Comparison of ENCODE assay signal across 8 mouse cellular contexts in the genomic region with DNA sequence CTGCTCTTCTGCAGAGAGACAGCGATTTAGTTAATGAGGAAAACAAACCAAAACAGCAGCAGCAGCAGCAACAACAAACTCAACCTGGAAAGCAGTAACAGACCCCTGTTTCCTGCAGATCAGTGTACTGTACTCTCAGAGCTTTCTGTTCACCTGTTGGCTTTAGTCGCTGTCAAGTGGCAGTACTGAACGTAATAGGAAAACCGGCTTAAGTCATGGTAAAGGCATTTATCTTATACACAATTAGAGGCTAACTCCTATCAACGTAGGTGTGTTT. TPM values are rescaled to one million over a fixed set of nuclear protein-coding genes. Genes with fewer than 3 reads are reported as not detected.
DNase-seq lines count a peak whose midpoint lies in the region; ATAC-seq and TF ChIP-seq lines count a peak whose summit lies in the region.

No protein-coding gene starts in this region.

- DNase-seq in kidney, adult 2 months, result no peak
- no peak for DNase-seq in kidney, postnatal 36 days
- DNase-seq in right cerebral cortex, postnatal 25 days, result no peak
- no peak for DNase-seq in layer of hippocampus, adult 8-10 months (ENCODE audit: low spot score in 2 of 2)
- no peak for DNase-seq in urinary bladder, adult 18-20 months (ENCODE audit: low spot score in 2 of 2)

- peaks cover 3% of the 10 kb centered on the region; the same call in 1 of the 2 replicates for H3K4me1 ChIP-seq in kidney, adult 2 months (ENCODE audit: control insufficient read depth, insufficient read depth, low read length)
- H3K4me1 ChIP-seq in brown adipose tissue, adult 24 weeks (ENCODE audit: control insufficient read depth, insufficient read depth, insufficient read length, low read length), result no peaks in the 10 kb centered on the region
- H3K4me1 ChIP-seq in hindbrain, embryonic 12.5 days, result peaks cover 7% of the 10 kb centered on the region
- peaks cover 7% of the 10 kb centered on the region for H3K4me1 ChIP-seq in midbrain, embryonic 12.5 days

- WGBS in kidney, adult 2 months, result 38% methylated on average over 5 of the region's 5 CpGs
- 67% methylated on average over 5 of the region's 5 CpGs for WGBS in hindbrain, embryonic 12.5 days
- WGBS in midbrain, embryonic 12.5 days, result 68% methylated on average over 5 of the region's 5 CpGs

- no peak for TF ChIP-seq POLR2A in kidney, adult 2 months (IDR thresholded peaks at IDR 0.05; ENCODE audit: low read depth, low read length)

- H3K9me3 ChIP-seq in hindbrain, embryonic 12.5 days (replicated peaks), result no peaks in the 10 kb centered on the region
- H3K9me3 ChIP-seq in midbrain, embryonic 12.5 days, result no peaks in the 10 kb centered on the region

- H3K27ac ChIP-seq in kidney, adult 2 months (ENCODE audit: insufficient read depth, low read depth, low read length), result peak overlapping the region; percentile 45; the same call in 1 of the 2 replicates
- H3K27ac ChIP-seq in brown adipose tissue, adult 24 weeks (replicated peaks; ENCODE audit: low read depth, low read length), result no peak overlapping the region
- H3K27ac ChIP-seq in hindbrain, embryonic 12.5 days, result 0 out of 2 replicates have a peak overlapping the region, but pooled peaks have one; percentile 100
- H3K27ac ChIP-seq in midbrain, embryonic 12.5 days (replicated peaks), result peak overlapping the region; percentile 100; the same call in 1 of the 2 replicates

- H3K4me2 ChIP-seq in hindbrain, embryonic 12.5 days (replicated peaks), result peak overlapping the region; percentile 69
- H3K4me2 ChIP-seq in midbrain, embryonic 12.5 days (replicated peaks), result peak overlapping the region; percentile 84

- no peaks in the 10 kb centered on the region for H3K27me3 ChIP-seq in kidney, adult 2 months (replicated peaks; ENCODE audit: control insufficient read depth, insufficient read depth, low read length)
- no peaks in the 10 kb centered on the region for H3K27me3 ChIP-seq in hindbrain, embryonic 12.5 days
- no peaks in the 10 kb centered on the region for H3K27me3 ChIP-seq in midbrain, embryonic 12.5 days

- no peak for ATAC-seq in hindbrain, embryonic 12.5 days (ENCODE audit: low FRiP score)
- ATAC-seq in midbrain, embryonic 12.5 days (ENCODE audit: low FRiP score, low read depth), result no peak

- H3K36me3 ChIP-seq in kidney, adult 2 months (ENCODE audit: control insufficient read depth, insufficient read depth, low read length), result no peaks in the 10 kb centered on the region
- no peaks in the 10 kb centered on the region for H3K36me3 ChIP-seq in hindbrain, embryonic 12.5 days
- no peaks in the 10 kb centered on the region for H3K36me3 ChIP-seq in midbrain, embryonic 12.5 days

- peak overlapping the region; percentile 54 for H3K9ac ChIP-seq in hindbrain, embryonic 12.5 days
- H3K9ac ChIP-seq in midbrain, embryonic 12.5 days (replicated peaks), result peak overlapping the region; percentile 98

- TF ChIP-seq CTCF in kidney, adult 2 months (conservative IDR thresholded peaks at IDR 0.05; ENCODE audit: insufficient read depth, insufficient read length, low read depth, low read length), result no peak

- H3K4me3 ChIP-seq in kidney, adult 2 months (ENCODE audit: insufficient read depth, low read depth, low read length), result peak overlapping the region; percentile 19
- H3K4me3 ChIP-seq in brown adipose tissue, adult 24 weeks (ENCODE audit: insufficient read depth, low read depth, low read length), result peak overlapping the region; percentile 94; the same call in 1 of the 2 replicates
- peak overlapping the region; percentile 87 for H3K4me3 ChIP-seq in hindbrain, embryonic 12.5 days
- peak overlapping the region; percentile 72 for H3K4me3 ChIP-seq in midbrain, embryonic 12.5 days

RNA-seq across cellular contexts. Expression of a gene that starts 2.3 kb away (rescaled TPM):
- 3.8 TPM in 2 replicates for polyA plus RNA-seq in kidney, adult 2 months (2012; rRNA removed)
- 1.1 and 2.5 TPM in 2 replicates for polyA plus RNA-seq in brown adipose tissue, adult 24 weeks (2012; ENCODE audit: insufficient read depth, insufficient read length, missing spikeins)
- polyA plus RNA-seq in hindbrain, embryonic 12.5 days (2016; fragmentation: Nextera tagmentation; extraction: Ambion mirVana), result 37.4 and 41.6 TPM in 2 replicates
- 34.5 and 38.8 TPM in 2 replicates for polyA plus RNA-seq in midbrain, embryonic 12.5 days (2016; fragmentation: Nextera tagmentation; extraction: Ambion mirVana)
- total RNA-seq in layer of hippocampus, adult 8-10 months (2022), result 10 to 100 TPM in 2 of 4 experiments, 1 to 10 TPM in 2; 9.2 to 12.1 (median 10.0) TPM

Comparison
In these comparisons a context has a peak if more than half of its experiments do, and no peak if none do; other contexts are left out.
1. H3K4me3 ChIP-seq: peak in every context shown above with its lines; median percentile 94 in brown adipose tissue, adult 24 weeks; 87 in hindbrain, embryonic 12.5 days; 72 in midbrain, embryonic 12.5 days; 19 in kidney, adult 2 months.